Mouse (Mus musculus): ENCODE results near the gene Xrn1.
A peak's percentile ranks its signal among the peaks of the same experiment; 100 is the strongest.
"Not testable (repeated sequence)": the region's sequence is repeated elsewhere in the genome, so short reads cannot be mapped to it uniquely, and the experiment has no call there.

The Xrn1 gene

GRCm38 (mm10) chr9:96054878-96055277, 100.3 kb downstream of the Xrn1 start:
- DNase-seq = no peak

DNA sequence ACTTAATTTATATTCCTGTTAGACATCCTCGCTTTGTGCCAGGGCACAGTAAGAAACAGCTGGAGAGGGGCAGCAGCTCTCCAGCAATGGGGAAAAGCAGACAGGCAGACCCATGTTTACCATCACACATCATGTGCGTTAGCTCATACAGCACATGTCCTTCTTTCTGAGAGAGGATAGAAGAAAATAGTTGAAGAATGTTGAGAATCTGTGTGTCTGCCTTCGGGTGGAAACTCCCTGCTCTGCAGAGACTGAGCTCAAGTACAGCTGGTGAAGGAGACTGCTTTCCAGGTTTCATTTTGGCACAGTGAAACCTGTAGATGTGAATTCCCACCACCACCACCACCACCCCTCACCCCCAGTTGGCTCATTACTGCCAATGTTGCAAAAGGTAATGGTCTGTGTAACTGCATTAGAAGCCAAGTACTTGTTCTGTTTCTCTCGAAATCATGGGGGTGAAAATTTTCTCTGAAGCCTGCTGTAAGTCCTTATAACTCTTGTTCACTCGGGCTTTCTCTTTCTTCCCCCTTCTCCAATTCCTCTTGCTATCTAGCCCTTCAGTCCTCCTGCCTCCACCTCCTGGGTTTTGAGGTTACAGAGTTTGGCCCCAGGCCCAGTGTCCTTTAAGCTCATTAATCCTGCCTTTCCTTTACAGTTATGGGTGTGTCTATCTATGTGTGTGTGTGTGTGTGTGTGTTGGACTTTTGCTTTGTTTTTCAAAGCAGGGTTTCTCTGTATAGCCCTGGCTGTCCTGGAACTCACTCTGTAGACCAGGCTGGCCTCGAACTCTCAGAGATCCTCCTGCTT, 102.1 kb downstream of the Xrn1 start:
- DNase-seq = no peak

DNA sequence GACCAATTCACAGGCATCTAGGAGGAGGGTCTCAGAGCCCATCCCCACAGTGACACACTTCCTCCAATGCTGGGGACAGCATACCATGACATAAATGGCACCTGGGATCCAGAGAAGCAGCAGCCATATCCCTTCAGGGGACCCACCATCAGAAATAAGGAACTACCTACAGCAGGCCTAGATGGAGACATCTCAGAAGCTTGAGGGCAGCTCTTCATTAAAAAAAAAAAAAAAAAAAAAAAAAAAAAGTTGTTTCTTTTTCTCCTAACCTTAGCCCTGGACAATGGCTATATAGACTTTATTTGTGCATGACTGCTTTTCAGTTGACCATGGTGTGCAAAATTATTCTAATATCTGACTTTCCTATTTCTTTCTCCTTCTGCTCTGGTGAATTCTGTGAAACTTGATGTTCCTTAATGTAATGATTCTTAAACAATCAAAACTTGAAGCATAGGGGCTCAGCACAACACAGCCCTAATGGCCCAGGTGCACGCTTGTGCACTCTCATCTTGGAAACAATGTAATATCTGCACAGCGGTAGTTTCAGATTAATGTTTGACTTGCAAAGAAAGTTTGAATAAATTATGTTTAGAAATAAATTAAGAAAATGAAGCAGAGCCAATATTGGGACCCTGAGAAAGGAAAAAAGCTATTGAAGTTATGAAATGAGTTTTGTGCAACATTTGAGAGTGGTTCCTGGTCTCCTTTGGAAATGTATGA, 108.7 kb downstream of the Xrn1 start:
- no peak for DNase-seq

- DNase-seq = no peak
These were observed 109.4 kb downstream of the Xrn1 start for GRCm38 (mm10) chr9:96063803-96064475.

GRCm38 (mm10) chr9:96067507-96067906, 112.9 kb downstream of the Xrn1 start:
- no peak for DNase-seq

GRCm38 (mm10) chr9:96078752-96079315, 124.3 kb downstream of the Xrn1 start:
- peak; percentile 8 to 28 for DNase-seq

DNA sequence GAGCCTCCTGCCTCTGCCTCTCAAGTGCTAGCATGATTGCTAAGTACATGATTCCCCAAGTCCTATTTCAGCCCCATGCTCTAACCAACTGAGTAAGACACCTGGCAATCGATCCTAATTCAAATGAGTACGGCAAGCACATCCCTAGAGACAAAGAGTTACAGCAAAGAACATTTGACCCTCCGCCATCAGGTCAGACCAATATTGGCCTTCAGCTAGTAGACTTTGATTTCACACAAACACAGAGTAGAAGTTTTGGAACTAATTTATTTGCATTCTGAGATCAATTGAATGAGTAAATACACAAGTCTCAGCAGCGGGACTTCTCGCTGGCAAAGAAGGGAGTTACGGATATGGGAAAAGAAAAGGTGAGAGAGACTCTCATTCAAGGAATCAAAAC, 130.7 kb downstream of the Xrn1 start:
- no peak for DNase-seq

GRCm38 (mm10) chr9:96087671-96088070, 133.1 kb downstream of the Xrn1 start:
- DNase-seq = no peak

- not testable (repeated sequence) for DNase-seq
These were observed 133.9 kb downstream of the Xrn1 start for GRCm38 (mm10) chr9:96088456-96088855.

DNA sequence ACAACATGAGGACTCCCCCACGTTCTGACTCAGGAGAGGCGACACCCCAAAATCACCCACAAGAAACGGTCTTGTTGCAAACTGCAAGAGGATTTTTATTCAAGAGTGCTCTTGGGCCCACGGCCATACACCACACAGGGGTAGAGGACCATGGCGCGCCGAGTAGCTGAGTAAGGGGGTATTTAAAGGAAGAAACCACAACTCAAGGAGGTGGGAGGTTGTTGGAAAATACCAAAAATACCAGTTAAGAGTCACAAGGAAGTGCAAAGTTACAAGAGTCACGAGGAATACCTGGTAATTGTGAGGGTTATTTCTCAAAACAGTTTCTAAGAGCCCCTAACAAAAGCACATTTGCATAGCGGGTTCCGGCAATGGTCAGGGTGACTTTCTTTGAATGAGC, 138.1 kb downstream of the Xrn1 start:
- DNase-seq = not testable (repeated sequence)

- DNase-seq = no peak
These were observed 138.7 kb downstream of the Xrn1 start for GRCm38 (mm10) chr9:96093221-96093620.

- DNase-seq = no peak
These were observed 139.8 kb downstream of the Xrn1 start for GRCm38 (mm10) chr9:96094341-96094740.

DNA sequence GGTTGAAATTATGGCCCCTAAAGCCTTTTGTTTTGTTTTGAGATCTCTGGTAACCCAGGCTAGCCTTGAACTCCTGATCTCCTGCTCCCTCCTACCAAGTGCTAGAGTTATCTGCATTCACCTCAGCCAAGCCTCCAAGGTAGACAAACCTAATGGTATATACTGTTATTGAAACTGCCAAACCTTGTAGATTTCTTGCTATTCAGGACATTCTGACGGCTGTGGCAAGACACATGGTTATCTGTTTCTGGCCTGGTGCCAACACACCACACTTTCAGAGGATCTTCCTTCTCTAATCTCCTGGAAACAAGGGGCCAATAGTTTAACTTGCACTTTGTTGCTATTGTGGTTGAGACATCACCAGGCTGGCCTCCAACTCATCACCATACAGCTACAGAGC, 140.6 kb downstream of the Xrn1 start:
- no peak for DNase-seq

- no peak for DNase-seq
These were observed 148.3 kb downstream of the Xrn1 start for GRCm38 (mm10) chr9:96102846-96103245.

Data from lung, adult 18-20 months (tissue).